Mouse (Mus musculus) lung, adult 2 months (tissue): ENCODE data around the gene Prr29.

Experiments used
- CTCF ChIP-seq: fragments of 200-500 bp; IDR thresholded peaks from 2 replicates; pipeline ENCODE4 v1.5.1; 2011; ENCODE audit warnings: mild to moderate bottlenecking, low read length, control low read depth; ENCODE audit not compliant: insufficient read depth
- POLR2A ChIP-seq: fragments of 200-500 bp; IDR thresholded peaks from 2 replicates; pipeline ENCODE4 v1.6.1; 2011; ENCODE audit warnings: low read depth, mild to moderate bottlenecking, control low read depth, low read length, borderline replicate concordance; ENCODE audit errors: extremely low read depth

GRCm38 (mm10) chr11:106412641-106413360, 47.5 kb downstream of the Prr29 start:
- TF ChIP-seq POLR2A, result no peak
- TF ChIP-seq CTCF, result no peak
